Mouse (Mus musculus) limb, embryonic 11.5 days (tissue): ENCODE measurements around the gene Tmem87b. TPM values are rescaled to one million over a fixed set of nuclear protein-coding genes. Genes with fewer than 3 reads are reported as not detected.

Experiments
- polyA plus RNA-seq: library from polyadenylated mRNA; unstranded; fragments of >200 nt; fragmentation: Nextera tagmentation; extraction: Ambion mirVana; gene quantifications from 2 replicates; pipeline ENCODE4 v1.2.1, GENCODE M21; 2014

The Tmem87b gene
- polyA plus RNA-seq, 1 experiment from 2014 or later: 25.1 TPM

Other genes with a start within 250 kb of the Tmem87b start
- gene Spdye4c, start 226.9 kb upstream of the Tmem87b start, polyA plus RNA-seq: not detected in 2 replicates
- 99.7 and 103 TPM in 2 replicates for gene Anapc1, start 130.7 kb upstream of the Tmem87b start, polyA plus RNA-seq
- gene Mertk, start 119.2 kb upstream of the Tmem87b start, polyA plus RNA-seq: 22.5 and 23.8 TPM in 2 replicates
- 1.5 and 2.2 TPM in 2 replicates for gene Fbln7, start 44.9 kb downstream of the Tmem87b start, polyA plus RNA-seq
- 8.5 and 11.4 TPM in 2 replicates for gene Zc3h8, start 126.0 kb downstream of the Tmem87b start, polyA plus RNA-seq
- 1.7 and 1.9 TPM in 2 replicates for gene Zc3h6, start 149.3 kb downstream of the Tmem87b start, polyA plus RNA-seq
- 23.4 and 23.7 TPM in 2 replicates for gene Gm10762, start 149.6 kb downstream of the Tmem87b start, polyA plus RNA-seq
- gene Vinac1, start 230.1 kb downstream of the Tmem87b start, polyA plus RNA-seq: 0.17 TPM in 1 of 2 replicates, not detected in the other
- 16.8 and 17.1 TPM in 2 replicates for gene Ttl, start 247.8 kb downstream of the Tmem87b start, polyA plus RNA-seq